Mouse (Mus musculus) midbrain, embryonic 11.5 days (tissue): Measurements from ENCODE around the gene Ttc38. TPM values are rescaled to one million over a fixed set of nuclear protein-coding genes. Genes with fewer than 3 reads are reported as not detected.

ENCODE experiments used
- ATAC-seq: fragments of 200-750 bp; cut with Nextera tagmentation; 2 replicates; pipeline ENCODE4 v1.8.0; 2017; ENCODE audit warnings: moderate TSS enrichment, moderate library complexity; ENCODE audit not compliant: low FRiP score
- DNase-seq: peaks from one replicate; pipeline ENCODE4 v3.0.0; 2015; ENCODE audit warnings: low spot score; ENCODE audit errors: missing footprints
- H3K27ac ChIP-seq: fragments of 300-500 bp; sonication (generic); 2 replicates; pipeline ENCODE4 v1.5.1; 2014; ENCODE audit warnings: low read depth, low read length
- H3K27me3 ChIP-seq: fragments of 300-500 bp; sonication (generic); 2 replicates; pipeline ENCODE4 v1.6.1; 2014; ENCODE audit warnings: mild to moderate bottlenecking, low read length, moderate library complexity, mixed read lengths; ENCODE audit not compliant: control insufficient read depth, insufficient read depth
- H3K36me3 ChIP-seq: fragments of 300-500 bp; sonication (generic); 2 replicates; pipeline ENCODE4 v1.6.1; 2014; ENCODE audit warnings: mild to moderate bottlenecking, low read length, moderate library complexity, mixed read lengths; ENCODE audit not compliant: control insufficient read depth, insufficient read depth
- H3K4me1 ChIP-seq: fragments of 300-500 bp; sonication (generic); 2 replicates; pipeline ENCODE4 v1.6.1; 2014; ENCODE audit warnings: low read length; ENCODE audit not compliant: control insufficient read depth, insufficient read depth
- H3K4me2 ChIP-seq: fragments of 300-500 bp; sonication (generic); 2 replicates; pipeline ENCODE4 v1.6.1; 2014; ENCODE audit warnings: mild to moderate bottlenecking, moderate library complexity
- H3K4me3 ChIP-seq: fragments of 300-500 bp; sonication (generic); 2 replicates; pipeline ENCODE4 v1.5.1; 2014; ENCODE audit warnings: low read depth, low read length
- H3K9ac ChIP-seq: fragments of 300-500 bp; sonication (generic); 2 replicates; pipeline ENCODE4 v1.6.1; 2014; ENCODE audit warnings: low read length
- H3K9me3 ChIP-seq: fragments of 300-500 bp; sonication (generic); 2 replicates; pipeline ENCODE4 v1.6.1; 2016; ENCODE audit warnings: low read length; ENCODE audit not compliant: control insufficient read depth
- WGBS: fragments of 180-500 bp; shearing (Covaris S2); extraction: QIAGEN DNeasy Blood & Tissue Kit; methylation state at CpG from one replicate; pipeline ENCODE4 v1.1.7; 2014; 5-methylcytosine and 5-hydroxymethylcytosine counted together
- polyA plus RNA-seq: library from polyadenylated mRNA; unstranded; fragments of >200 nt; fragmentation: Nextera tagmentation; extraction: Ambion mirVana; gene quantifications from 2 replicates; pipeline ENCODE4 v1.2.1, GENCODE M21; 2014

Ttc38 gene
- polyA plus RNA-seq, 1 experiment from 2014 or later, result 1.9 TPM

GRCm38 (mm10) chr15:85893871-85894270, 61.8 kb downstream of the Ttc38 start:
- 93% methylated on average over 7 of the region's 7 CpGs for WGBS

GRCm38 (mm10) chr15:85896284-85896683, 64.2 kb downstream of the Ttc38 start:
- peak; percentile 65 for ATAC-seq
- Histone ChIP-seq H3K4me3 (no peak overlapping the region), H3K9ac (no peak overlapping the region), H3K4me2 (no peak overlapping the region), H3K4me1 (no peaks in the 10 kb centered on the region), H3K9me3 (no peaks in the 10 kb centered on the region), H3K27me3 (no peaks in the 10 kb centered on the region), H3K27ac (no peak overlapping the region), H3K36me3 (peaks cover 19% of the 10 kb centered on the region)
- peak; percentile 99 for DNase-seq
- 12% methylated on average over 8 of the region's 8 CpGs for WGBS

More at GRCm38 (mm10) chr15:85893871-85894270, 61.8 kb downstream of the Ttc38 start:
- H3K4me1 ChIP-seq, result no peaks in the 10 kb centered on the region
- no peak overlapping the region for H3K4me3 ChIP-seq
- ATAC-seq (no peak), DNase-seq (no peak)
- no peaks in the 10 kb centered on the region for H3K27me3 ChIP-seq
- H3K36me3 ChIP-seq, result peaks cover 22% of the 10 kb centered on the region
- no peaks in the 10 kb centered on the region for H3K9me3 ChIP-seq
- H3K4me2 ChIP-seq, result no peak overlapping the region
- H3K27ac ChIP-seq, result no peak overlapping the region
- no peak overlapping the region for H3K9ac ChIP-seq

DNA sequence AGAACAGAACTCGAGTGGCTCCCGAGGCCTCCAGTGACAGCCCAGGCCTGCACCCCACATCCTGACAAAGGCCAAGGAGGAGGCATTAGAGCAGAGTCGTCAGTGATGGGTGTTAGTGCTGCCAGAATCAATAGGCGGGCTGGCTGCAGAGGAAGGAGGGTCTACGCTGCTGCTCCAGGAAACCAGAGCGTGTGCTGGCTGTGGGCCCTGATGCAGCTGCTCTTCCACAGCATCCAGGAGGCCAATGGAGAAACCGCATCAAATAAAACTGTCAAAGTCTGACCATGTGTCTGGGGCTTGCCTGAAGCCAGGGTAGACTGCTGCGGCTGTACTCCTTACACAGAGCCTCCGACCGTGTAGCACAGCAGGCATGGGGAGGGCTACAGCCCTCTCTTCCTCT, 65.0 kb downstream of the Ttc38 start:
- Histone ChIP-seq H3K4me1 (no peaks in the 10 kb centered on the region), H3K4me3 (no peak overlapping the region), H3K9me3 (no peaks in the 10 kb centered on the region), H3K9ac (no peak overlapping the region), H3K27ac (no peak overlapping the region), H3K36me3 (peaks cover 19% of the 10 kb centered on the region), H3K27me3 (no peaks in the 10 kb centered on the region), H3K4me2 (no peak overlapping the region)
- WGBS, result 88% methylated on average over 10 of the region's 10 CpGs
- no peak for DNase-seq
- no peak for ATAC-seq

DNA sequence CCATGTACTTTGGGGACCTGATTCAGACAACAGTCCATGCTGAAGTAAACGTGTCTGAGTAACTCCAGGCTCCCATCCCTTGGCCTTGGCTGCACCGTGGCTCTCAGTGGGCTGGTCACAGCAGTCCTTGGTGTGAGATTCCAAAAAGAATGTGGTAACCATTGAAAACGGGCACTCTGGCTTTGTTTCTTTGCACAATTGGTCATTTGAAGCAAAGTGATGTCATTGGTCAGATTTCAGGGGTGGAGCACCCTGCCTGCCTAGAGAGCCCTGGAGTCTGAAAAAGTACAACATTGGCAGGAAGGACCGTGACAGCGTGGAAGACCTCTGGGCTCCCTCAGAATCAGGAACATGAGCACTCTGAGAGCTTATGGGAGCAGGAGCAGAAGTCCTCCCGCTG, 67.3 kb downstream of the Ttc38 start:
- DNase-seq (no peak), ATAC-seq (no peak)
- no peaks in the 10 kb centered on the region for H3K9me3 ChIP-seq
- H3K9ac ChIP-seq, result no peak overlapping the region
- H3K4me1 ChIP-seq, result no peaks in the 10 kb centered on the region
- no peak overlapping the region for H3K4me2 ChIP-seq
- H3K4me3 ChIP-seq, result no peak overlapping the region
- no peak overlapping the region for H3K27ac ChIP-seq
- WGBS, result 69% methylated on average over 6 of the region's 6 CpGs
- no peaks in the 10 kb centered on the region for H3K27me3 ChIP-seq
- peaks cover 9% of the 10 kb centered on the region; the same call in 1 of the 2 replicates for H3K36me3 ChIP-seq

DNA sequence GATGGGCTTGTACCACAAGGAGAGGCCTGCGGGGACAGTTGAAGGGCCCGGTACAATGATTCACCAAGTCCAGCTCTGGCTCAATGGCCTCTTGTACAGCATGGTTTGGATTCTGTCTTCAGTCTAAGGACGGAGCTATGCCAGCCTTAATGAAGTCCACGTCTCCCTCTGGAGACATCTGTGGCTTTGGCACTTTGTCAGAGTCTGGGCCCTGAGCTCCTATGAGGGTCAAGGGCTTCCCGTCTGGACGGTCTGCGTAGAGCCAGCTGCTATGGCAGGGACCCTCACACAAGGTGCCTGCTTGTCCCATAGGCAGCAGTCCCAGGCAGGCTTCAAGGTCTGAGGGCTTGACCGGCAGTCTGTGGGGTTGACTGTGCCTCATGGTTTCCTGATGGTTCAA, 68.2 kb downstream of the Ttc38 start:
- Histone ChIP-seq H3K4me3 (no peak overlapping the region), H3K27me3 (no peaks in the 10 kb centered on the region), H3K4me2 (no peak overlapping the region), H3K36me3 (peaks cover 7% of the 10 kb centered on the region; the same call in 1 of the 2 replicates), H3K4me1 (no peaks in the 10 kb centered on the region), H3K27ac (no peak overlapping the region), H3K9me3 (no peaks in the 10 kb centered on the region), H3K9ac (no peak overlapping the region)
- ATAC-seq (no peak), DNase-seq (no peak)
- 95% methylated on average over 8 of the region's 8 CpGs for WGBS

- Histone ChIP-seq H3K4me1 (no peaks in the 10 kb centered on the region), H3K9me3 (no peaks in the 10 kb centered on the region), H3K27me3 (no peaks in the 10 kb centered on the region), H3K4me2 (no peak overlapping the region), H3K9ac (no peak overlapping the region), H3K36me3 (peaks cover 7% of the 10 kb centered on the region; the same call in 1 of the 2 replicates), H3K4me3 (no peak overlapping the region), H3K27ac (no peak overlapping the region)
- ATAC-seq, result no peak
- DNase-seq, result no peak
- 85% methylated on average over 12 of the region's 12 CpGs for WGBS
Measured at GRCm38 (mm10) chr15:85900801-85901200, 68.7 kb downstream of the Ttc38 start.

- Histone ChIP-seq H3K27me3 (no peaks in the 10 kb centered on the region), H3K4me2 (no peak overlapping the region), H3K9ac (no peak overlapping the region), H3K9me3 (no peaks in the 10 kb centered on the region), H3K36me3 (peaks cover 2% of the 10 kb centered on the region; the same call in 1 of the 2 replicates), H3K27ac (no peak overlapping the region), H3K4me1 (no peaks in the 10 kb centered on the region), H3K4me3 (no peak overlapping the region)
- DNase-seq (no peak), ATAC-seq (no peak)
- WGBS, result 85% methylated on average over 10 of the region's 10 CpGs
Measured at GRCm38 (mm10) chr15:85902505-85902904, 70.4 kb downstream of the Ttc38 start.

DNA sequence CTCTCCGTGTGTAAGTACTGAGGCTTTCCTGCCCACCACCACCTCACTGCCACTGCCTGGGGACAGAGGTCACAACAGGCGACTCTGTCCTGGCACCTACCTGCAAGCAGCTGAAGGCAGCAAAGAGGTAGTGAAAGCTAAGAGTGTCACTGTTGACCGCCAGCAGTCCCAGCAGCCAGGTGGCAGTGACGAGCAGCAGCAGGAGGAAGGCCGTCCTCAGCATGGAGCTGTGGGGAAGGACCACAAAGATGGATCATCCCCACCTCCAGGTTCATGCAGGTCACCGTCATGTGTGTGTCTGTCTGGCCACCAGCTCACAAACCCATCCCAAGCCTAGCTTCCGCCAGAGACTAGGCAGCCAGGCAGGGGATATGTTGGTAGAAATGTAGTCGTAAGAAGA, 71.7 kb downstream of the Ttc38 start:
- no peak overlapping the region for H3K27ac ChIP-seq
- H3K4me2 ChIP-seq, result no peak overlapping the region
- 73% methylated on average over 8 of the region's 8 CpGs for WGBS
- no peak overlapping the region for H3K4me3 ChIP-seq
- no peak for ATAC-seq
- H3K9ac ChIP-seq, result no peak overlapping the region
- no peak for DNase-seq
- peaks cover 2% of the 10 kb centered on the region; the same call in 1 of the 2 replicates for H3K36me3 ChIP-seq
- H3K4me1 ChIP-seq, result no peaks in the 10 kb centered on the region
- H3K9me3 ChIP-seq, result no peaks in the 10 kb centered on the region
- H3K27me3 ChIP-seq, result no peaks in the 10 kb centered on the region
